Mouse (Mus musculus): ENCODE data around the gene Wbp2nl.

DNA sequence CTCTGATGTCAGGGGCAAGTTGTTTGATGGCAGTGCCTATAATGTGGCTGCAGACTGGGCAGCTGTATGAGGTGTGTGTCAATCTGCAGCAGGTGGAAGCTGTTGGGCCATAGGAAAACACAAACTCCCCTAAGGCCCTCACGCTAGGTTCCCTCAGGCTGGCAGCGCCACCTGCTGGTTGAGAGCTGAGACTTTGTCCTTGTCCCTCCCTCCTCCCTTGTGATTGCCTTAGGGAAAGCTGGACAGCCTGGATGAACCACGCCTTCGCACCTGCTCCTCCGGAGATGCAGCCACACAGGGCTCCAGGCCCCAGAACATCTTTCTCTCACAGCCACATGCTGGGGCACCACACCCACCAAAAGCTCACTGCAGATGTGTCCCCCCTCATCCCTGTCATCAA lies 27.6 kb upstream of the Wbp2nl start:
- TF ChIP-seq ZC3H11A (IDR thresholded peaks at IDR 0.05; ENCODE audit: low read depth, low read length) (no peak), TCF12 (IDR thresholded peaks at IDR 0.05; ENCODE audit: low read depth, low read length) (no peak), SIN3A (IDR thresholded peaks at IDR 0.05; ENCODE audit: low read length) (no peak), USF1 (IDR thresholded peaks at IDR 0.05; ENCODE audit: low read depth, low read length) (no peak), CTCF (conservative IDR thresholded peaks at IDR 0.05 in 1 of 2, IDR thresholded peaks at IDR 0.05 in 1 of 2; ENCODE audit: low read depth in 2 of 2, low read length in 2 of 2) (peak; percentile 73 to 81; a peak in 3 of 4 replicates), CHD2 (IDR thresholded peaks at IDR 0.05; ENCODE audit: low read length) (no peak), MAZ (IDR thresholded peaks at IDR 0.05; ENCODE audit: low read depth, low read length) (no peak), KAT2A (IDR thresholded peaks at IDR 0.05; ENCODE audit: insufficient replicate concordance, low read length) (no peak)
